Mouse (Mus musculus): ENCODE data around the gene Pgf. TPM values are rescaled to one million over a fixed set of nuclear protein-coding genes. Genes with fewer than 3 reads are reported as not detected.

Gene Pgf
- 1 to 10 TPM in 1 of 2 experiments, under 1 TPM in 1; 0.60 to 1.3 TPM for total RNA-seq (2023)

GRCm38 (mm10) chr12:85177740-85178239 is at the start of gene Pgf:
Gene Pgf, minus strand, starts transcription at chr12:85177790.

GRCm38 (mm10) chr12:85219236-85219904 is 41.8 kb upstream of the Pgf start, which contains the start of gene Eif2b2:
Gene Eif2b2, plus strand, starts transcription at chr12:85219481.

GRCm38 (mm10) chr12:85151002-85151774 is 26.4 kb downstream of the Pgf start, which contains the start of gene Rps6kl1:
Gene Rps6kl1, minus strand, starts transcription at chr12:85151264.

Other genes starting within 250 kb of the Pgf start
- gene Fcf1, start 206.9 kb downstream of the Pgf start, total RNA-seq (2023) = 10 to 100 TPM; 61.6 to 76.4 TPM
- 10 to 100 TPM; 37.3 to 40.2 TPM for gene Arel1, start 206.9 kb downstream of the Pgf start, total RNA-seq (2023)
- 10 to 100 TPM; 48.7 to 56.1 TPM for gene Ylpm1, start 181.5 kb downstream of the Pgf start, total RNA-seq (2023)
- 1 to 10 TPM; 1.7 to 4.2 TPM for gene Prox2, start 67.0 kb downstream of the Pgf start, total RNA-seq (2023)
- 100 to 1,000 TPM; 399 to 410 TPM for gene Dlst, start 67.0 kb downstream of the Pgf start, total RNA-seq (2023)
- not detected for gene Rps6kl1, start 26.5 kb downstream of the Pgf start, total RNA-seq (2023)
- 100 to 1,000 TPM; 116 to 120 TPM for gene Eif2b2, start 41.7 kb upstream of the Pgf start, total RNA-seq (2023)
- gene Mlh3, start 92.8 kb upstream of the Pgf start, total RNA-seq (2023) = 10 to 100 TPM; 10.6 to 12.9 TPM
- gene Acyp1, start 110.6 kb upstream of the Pgf start, total RNA-seq (2023) = 10 to 100 TPM; 10.5 to 14.9 TPM
- under 1 TPM in 1 of 2 experiments, not detected in 1; 0.15 TPM for gene Zc2hc1c, start 110.8 kb upstream of the Pgf start, total RNA-seq (2023)
- 10 to 100 TPM; 58.0 to 61.1 TPM for gene Nek9, start 161.6 kb upstream of the Pgf start, total RNA-seq (2023)
- 100 to 1,000 TPM; 281 to 296 TPM for gene Tmed10, start 197.1 kb upstream of the Pgf start, total RNA-seq (2023)